Mouse (Mus musculus): Measurements from ENCODE around the gene Map3k5. TPM values are rescaled to one million over a fixed set of nuclear protein-coding genes. Genes with fewer than 3 reads are reported as not detected.

The Map3k5 gene
- total and polyA plus RNA-seq, 3 experiments: 15.8 to 31.0 (median 27.6) TPM

DNA sequence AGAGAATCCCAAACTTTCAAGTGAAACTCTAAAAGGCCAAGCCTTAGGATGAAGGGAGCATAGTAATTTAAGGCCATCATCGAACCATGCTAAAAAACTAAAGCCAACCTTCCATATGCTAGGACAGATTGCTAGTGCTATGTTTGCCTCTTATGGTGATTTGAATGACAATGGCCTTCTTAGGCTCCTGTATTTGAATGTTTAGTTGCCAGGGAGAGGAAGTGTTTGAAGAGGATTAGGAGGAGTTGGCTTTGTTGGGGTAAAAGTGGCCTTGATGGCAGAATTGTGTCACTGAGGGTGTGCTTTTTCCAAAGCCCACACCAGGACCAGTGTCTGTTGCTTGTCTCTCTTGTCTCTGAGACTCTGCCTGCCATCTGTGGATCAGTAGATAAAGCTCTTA is 96.4 kb downstream of the Map3k5 start:
- no peak for DNase-seq (ENCODE audit: extremely low read depth)
- no peak overlapping the region for H3K4me2 ChIP-seq (ENCODE audit: insufficient read depth, low read depth, poor library complexity, severe bottlenecking)
- H3K79me2 ChIP-seq (replicated peaks; ENCODE audit: control insufficient read depth, extremely low read depth, insufficient read depth, poor library complexity, severe bottlenecking): no peaks in the 10 kb centered on the region
- no peak overlapping the region for H3K9ac ChIP-seq (ENCODE audit: insufficient read depth, low read depth)
- no peaks in the 10 kb centered on the region for H3K27me3 ChIP-seq (replicated peaks)
- H3K4me1 ChIP-seq (ENCODE audit: control insufficient read depth in 1 of 2, insufficient read depth in 2 of 2): peaks cover 5 to 15% of the 10 kb centered on the region in 2 experiments; a peak in 3 of 4 replicates
- dilution Hi-C loops (cut with MboI; ENCODE audit: extremely low pct_ligation_motif_present, extremely low pct_unique_long_range_greater_than_20kb, low sequenced_read_pairs) (no loop called here), in situ Hi-C loops (cut with MboI; ENCODE audit: low pct_ligation_motif_present, low pct_unique_long_range_greater_than_20kb, low sequenced_read_pairs) (no loop called here)
- H3K27ac ChIP-seq (ENCODE audit: insufficient read depth, low read depth): no peak overlapping the region
- H3K4me3 ChIP-seq (replicated peaks in 1 of 3; ENCODE audit: low read depth in 2 of 3, low read length in 2 of 3, poor library complexity in 1 of 3): no peak overlapping the region
- peaks cover 38 to 64% of the 10 kb centered on the region in 2 experiments for H3K36me3 ChIP-seq (replicated peaks in 1 of 2; ENCODE audit: control insufficient read depth in 1 of 2, insufficient read depth in 1 of 2, low read length in 1 of 2)
- TF ChIP-seq ZNF384 (IDR thresholded peaks at IDR 0.05; ENCODE audit: low read depth, low read length) (no peak), MAZ (IDR thresholded peaks at IDR 0.05; ENCODE audit: low read depth, low read length) (no peak), UBTF (IDR thresholded peaks at IDR 0.05; ENCODE audit: low read depth, low read length) (no peak), ETS1 (conservative IDR thresholded peaks at IDR 0.05; ENCODE audit: low read depth, low read length) (no peak), NRF1 (IDR thresholded peaks at IDR 0.05; ENCODE audit: low read depth, low read length) (no peak), CHD1 (IDR thresholded peaks at IDR 0.05; ENCODE audit: low read depth, low read length) (no peak), ELF1 (IDR thresholded peaks at IDR 0.05; ENCODE audit: low read depth, low read length) (no peak), CHD2 (IDR thresholded peaks at IDR 0.05; ENCODE audit: low read length) (no peak), POLR2A (IDR thresholded peaks at IDR 0.05; ENCODE audit: low read depth, low read length) (no peak), E2F4 (IDR thresholded peaks at IDR 0.05; ENCODE audit: insufficient replicate concordance, low read depth, low read length) (no peak)
- no peaks in the 10 kb centered on the region for H3K9me3 ChIP-seq (replicated peaks; ENCODE audit: low read length)

DNA sequence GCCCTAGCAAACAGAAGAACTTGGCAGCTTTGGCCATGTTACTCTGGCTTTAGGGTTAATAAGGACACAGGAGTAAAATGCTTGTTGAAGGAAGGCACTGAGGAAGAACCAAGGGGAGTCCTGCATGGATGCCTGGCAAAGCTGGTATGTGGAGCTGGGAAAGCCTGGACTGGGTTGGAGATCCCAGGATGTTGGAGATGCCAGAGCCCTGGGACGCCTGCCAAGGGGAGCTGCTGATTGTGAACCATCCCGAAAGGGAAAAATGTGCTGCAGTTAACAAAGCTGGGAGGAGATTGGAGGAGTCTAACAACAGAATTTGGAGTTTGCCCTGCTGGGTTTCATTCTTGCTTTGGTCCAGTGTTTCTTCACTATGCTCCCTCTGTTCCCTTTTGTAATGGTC is 97.7 kb downstream of the Map3k5 start:
- no peak for DNase-seq (ENCODE audit: extremely low read depth)
- H3K36me3 ChIP-seq (replicated peaks in 1 of 2; ENCODE audit: control insufficient read depth in 1 of 2, insufficient read depth in 1 of 2, low read length in 1 of 2): peaks cover 32 to 55% of the 10 kb centered on the region in 2 experiments
- dilution Hi-C loops (cut with MboI; ENCODE audit: extremely low pct_ligation_motif_present, extremely low pct_unique_long_range_greater_than_20kb, low sequenced_read_pairs): no loop called here

More for the DNA sequence above, 97.7 kb downstream of the Map3k5 start:
- Histone ChIP-seq H3K79me2 (replicated peaks; ENCODE audit: control insufficient read depth, extremely low read depth, insufficient read depth, poor library complexity, severe bottlenecking) (no peaks in the 10 kb centered on the region), H3K27me3 (replicated peaks) (no peaks in the 10 kb centered on the region), H3K9ac (ENCODE audit: insufficient read depth, low read depth) (no peak overlapping the region), H3K4me2 (ENCODE audit: insufficient read depth, low read depth, poor library complexity, severe bottlenecking) (no peak overlapping the region), H3K4me1 (ENCODE audit: control insufficient read depth in 1 of 2, insufficient read depth in 2 of 2) (peaks cover 0 to 15% of the 10 kb centered on the region in 2 experiments; a peak in 2 of 4 replicates), H3K27ac (ENCODE audit: insufficient read depth, low read depth) (no peak overlapping the region), H3K9me3 (replicated peaks; ENCODE audit: low read length) (no peaks in the 10 kb centered on the region), H3K4me3 (replicated peaks in 1 of 3; ENCODE audit: low read depth in 2 of 3, low read length in 2 of 3, poor library complexity in 1 of 3) (no peak overlapping the region)
- TF ChIP-seq E2F4 (IDR thresholded peaks at IDR 0.05; ENCODE audit: insufficient replicate concordance, low read depth, low read length): no peak
- no peak for TF ChIP-seq IRF4 (IDR thresholded peaks at IDR 0.05; ENCODE audit: low read depth, low read length)
- no peak for TF ChIP-seq RAD21 (IDR thresholded peaks at IDR 0.05; ENCODE audit: low read depth, low read length)
- no peak for TF ChIP-seq USF2 (conservative IDR thresholded peaks at IDR 0.05; ENCODE audit: low read depth, low read length)
- TF ChIP-seq TBP (conservative IDR thresholded peaks at IDR 0.05; ENCODE audit: low read depth, low read length): no peak
- TF ChIP-seq RCOR1 (conservative IDR thresholded peaks at IDR 0.05; ENCODE audit: low read depth, low read length): no peak
- no peak for TF ChIP-seq ZNF384 (IDR thresholded peaks at IDR 0.05; ENCODE audit: low read depth, low read length)
- no peak for TF ChIP-seq CHD1 (IDR thresholded peaks at IDR 0.05; ENCODE audit: low read depth, low read length)
- no peak for TF ChIP-seq NRF1 (IDR thresholded peaks at IDR 0.05; ENCODE audit: low read depth, low read length)
- TF ChIP-seq SMC3 (IDR thresholded peaks at IDR 0.05; ENCODE audit: low read depth, low read length): no peak
- TF ChIP-seq TCF12 (IDR thresholded peaks at IDR 0.05; ENCODE audit: low read depth, low read length): no peak
- no peak for TF ChIP-seq MXI1 (IDR thresholded peaks at IDR 0.05; ENCODE audit: low read depth, low read length)
- TF ChIP-seq MAX (IDR thresholded peaks at IDR 0.05; ENCODE audit: low read length): no peak
- in situ Hi-C loops (cut with MboI; ENCODE audit: low pct_ligation_motif_present, low pct_unique_long_range_greater_than_20kb, low sequenced_read_pairs): no loop called here

All from CH12.LX (cell line).